Mouse (Mus musculus): ENCODE data around the gene Ranbp17. TPM values are rescaled to one million over a fixed set of nuclear protein-coding genes. Genes with fewer than 3 reads are reported as not detected.

Gene Ranbp17
- total RNA-seq, 1 experiment from 2014 or later, result 4.8 TPM

Other genes with a start within 250 kb of the Ranbp17 start
- gene Gm12117, start 237.0 kb downstream of the Ranbp17 start, total RNA-seq (2017), result not detected in 2 replicates
- gene Gabrp, start 65.2 kb upstream of the Ranbp17 start, total RNA-seq (2017), result not detected in 2 replicates
- gene D130052B06Rik, start 85.6 kb upstream of the Ranbp17 start, total RNA-seq (2017), result not detected in 2 replicates

Data from common myeloid progenitor, adult 5-6 weeks (primary cell).